Mouse (Mus musculus): Measurements from ENCODE around the gene Cpvl.

Cpvl gene

GRCm38 (mm10) chr6:53884931-53885330 lies 93.5 kb downstream of the Cpvl start:
- DNase-seq (ENCODE audit: low read depth, low spot score): no peak

GRCm38 (mm10) chr6:53884496-53884895 lies 94.0 kb downstream of the Cpvl start:
- no peak for DNase-seq (ENCODE audit: low read depth, low spot score)

- DNase-seq (ENCODE audit: low read depth, low spot score): no peak
Observed at GRCm38 (mm10) chr6:53883405-53883804, 95.1 kb downstream of the Cpvl start.

- no peak for DNase-seq (ENCODE audit: low read depth, low spot score)
Observed at GRCm38 (mm10) chr6:53881623-53882022, 96.8 kb downstream of the Cpvl start.

GRCm38 (mm10) chr6:53881235-53881606 lies 97.2 kb downstream of the Cpvl start:
- no peak for DNase-seq (ENCODE audit: low read depth, low spot score)

GRCm38 (mm10) chr6:53880530-53881234 lies 97.8 kb downstream of the Cpvl start:
- DNase-seq (ENCODE audit: low read depth, low spot score): no peak

GRCm38 (mm10) chr6:53879567-53879966 lies 98.9 kb downstream of the Cpvl start:
- no peak for DNase-seq (ENCODE audit: low read depth, low spot score)

GRCm38 (mm10) chr6:53874881-53875429 lies 103.5 kb downstream of the Cpvl start:
- no peak for DNase-seq (ENCODE audit: low read depth, low spot score)

GRCm38 (mm10) chr6:53871903-53872302 lies 106.6 kb downstream of the Cpvl start:
- DNase-seq (ENCODE audit: low read depth, low spot score): no peak

- DNase-seq (ENCODE audit: low read depth, low spot score): no peak
Observed at GRCm38 (mm10) chr6:53863011-53863410, 115.5 kb downstream of the Cpvl start.

GRCm38 (mm10) chr6:53859106-53859505 lies 119.4 kb downstream of the Cpvl start:
- no peak for DNase-seq (ENCODE audit: low read depth, low spot score)

- DNase-seq (ENCODE audit: low read depth, low spot score): no peak
Observed at GRCm38 (mm10) chr6:53857822-53858221, 120.6 kb downstream of the Cpvl start.

GRCm38 (mm10) chr6:53856775-53857174 lies 121.7 kb downstream of the Cpvl start:
- DNase-seq (ENCODE audit: low read depth, low spot score): no peak

GRCm38 (mm10) chr6:53854971-53855856 lies 123.3 kb downstream of the Cpvl start:
- no peak for DNase-seq (ENCODE audit: low read depth, low spot score)

GRCm38 (mm10) chr6:53854226-53854625 lies 124.2 kb downstream of the Cpvl start:
- DNase-seq (ENCODE audit: low read depth, low spot score): no peak

GRCm38 (mm10) chr6:53853546-53853945 lies 124.9 kb downstream of the Cpvl start:
- DNase-seq (ENCODE audit: low read depth, low spot score): no peak

GRCm38 (mm10) chr6:53844626-53845025 lies 133.8 kb downstream of the Cpvl start:
- DNase-seq (ENCODE audit: low read depth, low spot score): no peak

- DNase-seq (ENCODE audit: low read depth, low spot score): no peak
Observed at GRCm38 (mm10) chr6:53825213-53825612, 153.3 kb downstream of the Cpvl start.
